Mouse (Mus musculus) bone marrow, adult 2 months (tissue): Measurements from ENCODE around the gene Mme.

Experiments used
- CTCF ChIP-seq: fragments of 200-500 bp; IDR thresholded peaks from 2 replicates; pipeline ENCODE4 v1.5.1; 2011; ENCODE audit warnings: low read length, control low read depth; ENCODE audit not compliant: control insufficient read depth, insufficient read depth
- POLR2A ChIP-seq: fragments of 200-500 bp; IDR thresholded peaks from 2 replicates; pipeline ENCODE4 v1.6.1; 2011; ENCODE audit warnings: low read depth, mild to moderate bottlenecking, control low read depth, low read length, borderline replicate concordance; ENCODE audit not compliant: control insufficient read depth

- TF ChIP-seq CTCF (no peak), POLR2A (no peak)
Measured at GRCm38 (mm10) chr3:63295237-63295636, 53.9 kb downstream of the Mme start.
